Mouse (Mus musculus): ENCODE measurements around the gene Nubp1. TPM values are rescaled to one million over a fixed set of nuclear protein-coding genes. Genes with fewer than 3 reads are reported as not detected.

The Nubp1 gene
- polyA plus RNA-seq, 1 experiment, result 3.6 TPM

DNA sequence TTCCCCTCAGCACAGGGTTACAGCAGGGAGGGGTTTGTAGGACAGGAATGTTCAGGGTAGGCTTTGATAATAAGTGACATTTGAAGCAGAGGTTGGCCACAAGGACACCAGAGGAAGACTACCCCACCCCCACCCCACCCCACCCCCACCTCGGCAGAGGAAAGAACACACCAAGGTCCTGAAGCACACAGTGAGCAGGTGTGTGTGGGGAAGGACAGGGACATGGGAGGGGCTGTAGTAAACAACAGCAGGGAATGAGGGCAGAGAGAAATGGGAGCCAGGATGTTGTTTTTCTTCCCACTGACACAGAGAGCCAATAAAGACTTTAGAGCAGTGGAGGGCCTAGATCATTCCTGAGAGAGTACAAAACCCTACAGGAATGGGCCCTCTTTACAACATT is 34.5 kb upstream of the Nubp1 start:
- Histone ChIP-seq H3K36me3 (ENCODE audit: control insufficient read depth) (no peaks in the 10 kb centered on the region), H3K9me3 (ENCODE audit: control insufficient read depth, low read length) (no peaks in the 10 kb centered on the region), H3K27me3 (ENCODE audit: control insufficient read depth) (peaks cover 22% of the 10 kb centered on the region), H3K4me1 (ENCODE audit: control insufficient read depth) (peaks cover 5% of the 10 kb centered on the region), H3K4me3 (replicated peaks) (no peak overlapping the region)
- TF ChIP-seq GATA1 (IDR thresholded peaks at IDR 0.05; ENCODE audit: low read length), result no peak
- TF ChIP-seq TAL1 (IDR thresholded peaks at IDR 0.05; ENCODE audit: low read length), result no peak

DNA sequence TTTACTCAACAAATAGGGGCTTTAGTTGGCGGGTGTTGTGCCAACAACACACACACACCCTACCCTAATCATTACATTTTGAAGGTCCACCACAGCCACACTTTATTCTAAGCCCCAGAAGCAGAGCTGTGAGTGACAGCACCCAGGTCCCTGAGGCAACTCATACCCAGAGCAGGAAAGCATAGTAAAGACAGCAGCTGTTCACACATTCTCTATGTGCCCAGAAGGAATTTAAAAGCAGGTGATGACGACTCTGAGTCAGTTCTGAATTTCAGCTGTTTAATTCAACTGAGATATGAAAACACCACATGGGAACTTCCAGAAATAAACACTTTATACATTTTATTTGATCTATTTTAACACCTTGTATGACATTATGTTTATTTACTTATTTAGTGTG is 32.2 kb upstream of the Nubp1 start:
- H3K4me3 ChIP-seq (replicated peaks), result no peak overlapping the region
- H3K27me3 ChIP-seq (ENCODE audit: control insufficient read depth), result peaks cover 20% of the 10 kb centered on the region
- H3K9me3 ChIP-seq (ENCODE audit: control insufficient read depth, low read length), result no peaks in the 10 kb centered on the region
- TF ChIP-seq TAL1 (IDR thresholded peaks at IDR 0.05; ENCODE audit: low read length) (no peak), GATA1 (IDR thresholded peaks at IDR 0.05; ENCODE audit: low read length) (no peak)
- H3K36me3 ChIP-seq (ENCODE audit: control insufficient read depth), result no peaks in the 10 kb centered on the region
- H3K4me1 ChIP-seq (ENCODE audit: control insufficient read depth), result peaks cover 26% of the 10 kb centered on the region

DNA sequence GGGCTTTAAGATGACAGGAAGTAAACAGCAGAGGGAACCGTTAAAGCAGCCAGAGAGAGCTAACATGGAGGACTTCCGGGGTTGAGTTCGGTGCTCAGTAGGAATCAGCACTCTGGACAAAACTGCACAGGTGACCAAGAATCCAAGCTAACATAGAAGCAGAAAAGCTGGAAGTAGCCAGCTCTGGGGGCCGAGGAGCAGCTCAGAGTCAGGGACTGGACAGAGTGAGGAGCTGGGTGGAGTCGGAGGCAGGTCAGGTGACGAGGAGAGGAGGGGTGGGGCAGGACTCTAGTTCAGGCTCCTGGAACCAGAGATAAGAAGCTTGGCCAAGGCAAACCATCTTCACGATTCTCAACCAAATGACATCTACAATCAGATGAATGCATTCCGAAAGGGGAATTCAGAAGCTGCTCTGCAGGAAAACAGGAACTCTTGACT is 27.7 kb upstream of the Nubp1 start:
- peak; percentile 59 for TF ChIP-seq TAL1 (IDR thresholded peaks at IDR 0.05; ENCODE audit: low read length)
- peak; percentile 66 for TF ChIP-seq GATA1 (IDR thresholded peaks at IDR 0.05; ENCODE audit: low read length)
- no peaks in the 10 kb centered on the region for H3K36me3 ChIP-seq (ENCODE audit: control insufficient read depth)
- H3K9me3 ChIP-seq (ENCODE audit: control insufficient read depth, low read length), result no peaks in the 10 kb centered on the region
- H3K4me1 ChIP-seq (ENCODE audit: control insufficient read depth), result peaks cover 56% of the 10 kb centered on the region
- H3K27me3 ChIP-seq (ENCODE audit: control insufficient read depth), result peaks cover 12% of the 10 kb centered on the region
- peak overlapping the region; percentile 55 for H3K4me3 ChIP-seq (replicated peaks)

DNA sequence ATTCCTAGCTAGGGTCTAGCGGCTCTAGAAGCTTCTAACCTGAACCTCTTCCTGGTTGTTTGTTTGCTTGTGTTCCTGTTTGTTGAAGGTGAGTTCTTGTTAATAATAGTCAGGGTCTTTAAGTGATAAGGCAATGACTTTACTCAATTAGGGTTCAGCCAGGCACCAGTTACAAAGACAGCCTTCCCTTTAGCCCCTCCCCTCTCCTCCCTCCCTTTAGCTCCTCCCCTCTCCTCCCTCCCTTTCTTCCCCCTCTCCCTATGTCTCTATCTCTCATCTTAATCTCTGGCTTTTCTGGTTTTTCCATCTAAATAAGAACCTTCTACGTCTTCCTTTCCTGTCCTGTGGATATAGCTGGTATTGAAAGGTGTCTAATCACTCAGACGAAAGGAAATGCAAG is 27.2 kb upstream of the Nubp1 start:
- H3K4me3 ChIP-seq (replicated peaks), result peak overlapping the region; percentile 55
- H3K9me3 ChIP-seq (ENCODE audit: control insufficient read depth, low read length), result no peaks in the 10 kb centered on the region
- H3K27me3 ChIP-seq (ENCODE audit: control insufficient read depth), result peaks cover 8% of the 10 kb centered on the region
- H3K4me1 ChIP-seq (ENCODE audit: control insufficient read depth), result peaks cover 58% of the 10 kb centered on the region
- no peaks in the 10 kb centered on the region for H3K36me3 ChIP-seq (ENCODE audit: control insufficient read depth)
- no peak for TF ChIP-seq TAL1 (IDR thresholded peaks at IDR 0.05; ENCODE audit: low read length)

DNA sequence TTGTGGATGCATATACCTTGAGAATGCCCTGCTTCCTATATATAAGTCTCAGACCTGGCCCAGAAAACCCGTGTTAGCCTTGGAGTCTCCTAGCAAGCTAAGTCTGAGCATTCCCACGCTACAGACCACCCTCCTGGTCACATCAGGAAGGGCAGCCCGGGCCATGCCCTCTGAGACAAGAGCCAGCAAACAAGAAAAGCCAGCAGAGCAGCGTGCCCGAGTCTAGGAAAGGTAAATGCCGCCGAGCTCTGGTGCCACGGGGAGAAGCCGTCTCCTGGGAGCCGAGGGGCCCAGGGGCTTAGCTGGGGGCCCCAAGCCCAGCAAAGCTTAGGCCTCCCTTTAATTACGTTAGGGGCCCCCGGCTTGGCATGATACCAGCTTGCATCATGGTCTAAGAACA is 26.5 kb upstream of the Nubp1 start:
- peak overlapping the region; percentile 55 for H3K4me3 ChIP-seq (replicated peaks)

DNA sequence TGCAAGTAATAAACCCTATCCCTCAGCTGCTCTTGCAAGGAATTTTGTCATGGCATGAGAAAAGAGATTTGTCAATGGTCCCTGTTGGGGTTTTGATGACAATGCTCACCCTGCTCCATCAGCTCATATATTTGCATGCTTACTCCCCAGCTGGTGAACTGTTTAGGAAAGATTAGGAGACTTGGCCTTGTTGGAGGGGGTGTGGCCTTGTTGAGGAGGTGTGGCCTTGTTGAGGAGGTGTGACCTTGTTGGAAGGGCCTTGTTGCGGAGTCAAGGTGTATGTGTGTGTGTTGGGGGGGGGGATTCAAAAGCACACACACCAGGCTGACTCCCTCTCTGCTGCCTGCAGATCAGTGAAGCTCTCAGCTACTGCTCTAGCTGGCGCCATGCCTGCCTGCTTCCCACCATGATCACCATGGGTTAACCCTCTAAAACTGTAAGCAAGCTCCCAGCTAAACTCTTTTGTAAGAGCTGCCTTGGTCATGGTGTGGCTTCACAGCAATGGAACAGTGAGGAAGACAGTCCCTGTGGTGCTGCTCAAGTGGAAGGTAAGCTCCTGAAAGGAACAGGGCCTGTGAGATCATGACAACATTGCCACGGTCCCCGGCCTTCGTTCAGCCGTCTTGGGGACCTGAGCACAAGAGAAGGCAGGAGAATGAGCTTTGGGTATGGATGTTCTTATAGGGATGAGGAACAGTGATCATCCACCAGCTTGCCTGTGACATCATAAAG is 22.9 kb upstream of the Nubp1 start:
- H3K4me1 ChIP-seq (ENCODE audit: control insufficient read depth), result peaks cover 48% of the 10 kb centered on the region

More for the DNA sequence above, 26.5 kb upstream of the Nubp1 start:
- Histone ChIP-seq H3K36me3 (ENCODE audit: control insufficient read depth) (no peaks in the 10 kb centered on the region), H3K27me3 (ENCODE audit: control insufficient read depth) (peaks cover 6% of the 10 kb centered on the region), H3K9me3 (ENCODE audit: control insufficient read depth, low read length) (no peaks in the 10 kb centered on the region), H3K4me1 (ENCODE audit: control insufficient read depth) (peaks cover 58% of the 10 kb centered on the region)
- TF ChIP-seq TAL1 (IDR thresholded peaks at IDR 0.05; ENCODE audit: low read length), result no peak
- no peak for TF ChIP-seq GATA1 (IDR thresholded peaks at IDR 0.05; ENCODE audit: low read length)

DNA sequence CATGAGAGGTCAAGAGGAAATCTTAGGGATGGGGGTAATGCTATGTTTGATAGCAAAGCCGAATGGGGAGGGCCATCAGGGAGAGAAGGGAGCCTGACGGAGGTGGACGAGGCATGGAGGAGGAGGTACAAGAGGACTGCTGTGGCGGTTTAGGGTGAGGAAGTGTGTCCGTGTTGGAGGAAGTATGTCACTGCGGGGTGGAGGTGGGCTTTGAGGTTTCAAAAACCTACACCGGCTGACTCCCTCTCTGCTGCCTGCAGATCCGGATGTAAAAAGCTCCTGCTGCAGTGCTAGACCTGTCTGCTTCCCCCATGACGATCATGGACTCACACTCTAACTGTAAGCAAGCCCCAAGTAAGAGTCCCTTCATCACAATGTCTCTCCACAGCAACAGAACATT is 19.2 kb upstream of the Nubp1 start:
- Histone ChIP-seq H3K4me3 (replicated peaks) (no peak overlapping the region), H3K9me3 (ENCODE audit: control insufficient read depth, low read length) (peaks cover 8% of the 10 kb centered on the region; the same call in 1 of the 2 replicates), H3K27me3 (ENCODE audit: control insufficient read depth) (peaks cover 27% of the 10 kb centered on the region), H3K36me3 (ENCODE audit: control insufficient read depth) (no peaks in the 10 kb centered on the region), H3K4me1 (ENCODE audit: control insufficient read depth) (peaks cover 26% of the 10 kb centered on the region)
- no peak for TF ChIP-seq GATA1 (IDR thresholded peaks at IDR 0.05; ENCODE audit: low read length)
- TF ChIP-seq TAL1 (IDR thresholded peaks at IDR 0.05; ENCODE audit: low read length), result no peak

More for the DNA sequence above, 22.9 kb upstream of the Nubp1 start:
- Histone ChIP-seq H3K9me3 (ENCODE audit: control insufficient read depth, low read length) (peaks cover 7% of the 10 kb centered on the region; the same call in 1 of the 2 replicates), H3K4me3 (replicated peaks) (no peak overlapping the region), H3K36me3 (ENCODE audit: control insufficient read depth) (no peaks in the 10 kb centered on the region), H3K27me3 (ENCODE audit: control insufficient read depth) (peaks cover 8% of the 10 kb centered on the region)
- TF ChIP-seq TAL1 (IDR thresholded peaks at IDR 0.05; ENCODE audit: low read length) (no peak), GATA1 (IDR thresholded peaks at IDR 0.05; ENCODE audit: low read length) (no peak)

DNA sequence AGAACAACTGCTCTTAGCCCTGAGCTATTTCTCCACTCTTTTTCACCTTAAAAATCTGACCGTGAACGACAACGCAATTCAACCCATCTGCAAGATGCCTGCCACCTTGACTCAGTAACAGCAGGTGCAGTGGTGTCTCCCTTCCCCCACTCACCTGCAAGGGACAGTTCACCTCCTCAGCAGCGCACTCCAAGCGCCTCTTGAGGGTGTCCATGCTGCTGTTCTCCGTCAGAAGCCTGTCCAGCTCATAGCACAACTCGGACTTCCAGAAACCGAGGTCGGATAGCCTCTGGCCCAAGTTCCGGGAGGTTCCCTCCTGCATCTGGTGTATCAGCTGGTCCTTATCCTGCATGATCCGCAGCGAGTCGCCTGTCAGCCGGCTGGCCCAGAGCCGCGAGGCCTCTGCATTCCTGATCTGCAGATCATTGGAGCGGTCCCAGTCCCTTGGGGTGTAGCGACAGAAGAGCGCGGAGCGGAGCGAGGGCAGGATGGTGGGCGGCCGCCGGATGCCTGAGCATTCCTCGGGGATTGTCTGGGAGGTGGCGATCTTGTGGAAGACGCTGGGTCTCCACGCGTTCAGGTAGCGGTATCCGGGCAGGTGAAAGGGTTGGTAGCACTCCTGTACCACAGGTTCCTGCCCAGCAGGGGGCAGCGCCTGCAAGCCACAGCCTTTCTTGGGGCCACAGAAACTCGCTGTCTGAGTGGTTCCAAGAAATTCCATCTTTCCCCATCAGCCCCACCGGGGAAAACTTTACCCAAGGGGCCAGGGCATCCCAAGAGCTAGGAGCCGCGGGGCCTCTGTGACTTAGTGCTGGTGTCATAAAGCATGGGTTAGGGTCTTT is 16.8 kb upstream of the Nubp1 start, which contains the start of gene Tekt5:
Gene Tekt5 (minus strand): TSS at position 792 of the 842 bp plus-strand sequence.
- TF ChIP-seq TAL1 (IDR thresholded peaks at IDR 0.05; ENCODE audit: low read length) (no peak), GATA1 (IDR thresholded peaks at IDR 0.05; ENCODE audit: low read length) (no peak)
- Histone ChIP-seq H3K27me3 (ENCODE audit: control insufficient read depth) (peaks cover 27% of the 10 kb centered on the region), H3K4me1 (ENCODE audit: control insufficient read depth) (peaks cover 9% of the 10 kb centered on the region), H3K36me3 (ENCODE audit: control insufficient read depth) (no peaks in the 10 kb centered on the region), H3K4me3 (replicated peaks) (no peak within 1 kb of the TSS), H3K9me3 (ENCODE audit: control insufficient read depth, low read length) (peaks cover 8% of the 10 kb centered on the region; the same call in 1 of the 2 replicates)

DNA sequence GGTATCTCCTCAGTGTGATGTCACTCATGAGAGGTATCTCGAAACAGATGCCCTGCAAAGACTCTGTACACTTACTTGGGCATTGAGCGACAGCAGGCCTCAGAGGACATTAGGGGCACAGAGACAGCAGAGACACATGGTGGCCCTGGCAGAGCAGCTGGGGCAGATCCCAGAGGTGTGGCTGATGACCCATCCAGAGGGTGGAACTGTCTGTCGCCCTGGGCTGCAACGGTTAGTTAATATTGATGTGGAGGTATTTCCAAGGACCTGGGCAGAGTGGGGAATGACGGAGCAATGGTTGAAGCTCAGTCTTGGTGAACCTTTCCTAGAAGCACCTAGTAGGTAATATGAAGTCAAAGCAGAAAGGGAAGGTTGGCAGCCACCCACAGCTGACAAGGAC is 13.0 kb upstream of the Nubp1 start:
- H3K36me3 ChIP-seq (ENCODE audit: control insufficient read depth), result no peaks in the 10 kb centered on the region
- H3K9me3 ChIP-seq (ENCODE audit: control insufficient read depth, low read length), result peaks cover under 1% of the 10 kb centered on the region; the same call in 1 of the 2 replicates
- no peak for TF ChIP-seq GATA1 (IDR thresholded peaks at IDR 0.05; ENCODE audit: low read length)
- TF ChIP-seq TAL1 (IDR thresholded peaks at IDR 0.05; ENCODE audit: low read length), result no peak
- H3K4me1 ChIP-seq (ENCODE audit: control insufficient read depth), result peaks cover 2% of the 10 kb centered on the region
- H3K27me3 ChIP-seq (ENCODE audit: control insufficient read depth), result peaks cover 19% of the 10 kb centered on the region
- no peak overlapping the region for H3K4me3 ChIP-seq (replicated peaks)
